Mouse (Mus musculus): ENCODE results near the gene Cptp. TPM values are rescaled to one million over a fixed set of nuclear protein-coding genes. Genes with fewer than 3 reads are reported as not detected.

Gene Cptp
- polyA plus RNA-seq, 1 experiment from 2014 or later, result 21.6 TPM

- H3K4me1 ChIP-seq, result peaks cover 42% of the 10 kb centered on the region
- H3K36me3 ChIP-seq, result peaks cover 41% of the 10 kb centered on the region
- no peaks in the 10 kb centered on the region for H3K9me3 ChIP-seq (replicated peaks)
- H3K4me3 ChIP-seq, result peak overlapping the region; percentile 95
- DNase-seq (ENCODE audit: low spot score), result no peak
- H3K27me3 ChIP-seq (ENCODE audit: low read depth, poor library complexity, severe bottlenecking), result no peaks in the 10 kb centered on the region
- H3K27ac ChIP-seq (replicated peaks), result 0 out of 2 replicates have a peak overlapping the region, but pooled peaks have one; percentile 5
- WGBS, result 52% methylated on average over 6 of the region's 6 CpGs
Observed at GRCm38 (mm10) chr4:155895216-155895615, 26.0 kb upstream of the Cptp start.

- Histone ChIP-seq H3K27me3 (ENCODE audit: low read depth, poor library complexity, severe bottlenecking) (no peaks in the 10 kb centered on the region), H3K27ac (replicated peaks) (peak overlapping the region; percentile 5; the same call in 1 of the 2 replicates), H3K9me3 (replicated peaks) (no peaks in the 10 kb centered on the region), H3K4me3 (peak overlapping the region; percentile 95), H3K36me3 (peaks cover 41% of the 10 kb centered on the region), H3K4me1 (peaks cover 48% of the 10 kb centered on the region)
- WGBS, result 47% methylated on average over 8 of the region's 8 CpGs
- DNase-seq (ENCODE audit: low spot score), result no peak
Observed at GRCm38 (mm10) chr4:155894311-155894881, 25.2 kb upstream of the Cptp start.

- DNase-seq (ENCODE audit: low spot score), result no peak
- no peak overlapping the region for H3K27ac ChIP-seq (replicated peaks)
- H3K4me1 ChIP-seq, result peaks cover 48% of the 10 kb centered on the region
- H3K4me3 ChIP-seq, result peak overlapping the region; percentile 95
- H3K36me3 ChIP-seq, result peaks cover 41% of the 10 kb centered on the region
- 74% methylated on average over 8 of the region's 8 CpGs for WGBS
- no peaks in the 10 kb centered on the region for H3K9me3 ChIP-seq (replicated peaks)
- no peaks in the 10 kb centered on the region for H3K27me3 ChIP-seq (ENCODE audit: low read depth, poor library complexity, severe bottlenecking)
Observed at GRCm38 (mm10) chr4:155893212-155893690, 24.0 kb upstream of the Cptp start.

GRCm38 (mm10) chr4:155892438-155893211 is 23.4 kb upstream of the Cptp start:
- Histone ChIP-seq H3K36me3 (peaks cover 42% of the 10 kb centered on the region), H3K4me3 (peak overlapping the region; percentile 95), H3K27me3 (ENCODE audit: low read depth, poor library complexity, severe bottlenecking) (no peaks in the 10 kb centered on the region), H3K9me3 (replicated peaks) (no peaks in the 10 kb centered on the region), H3K27ac (replicated peaks) (peak overlapping the region; percentile 93), H3K4me1 (peaks cover 48% of the 10 kb centered on the region)
- no peak for DNase-seq (ENCODE audit: low spot score)
- WGBS, result 6% methylated on average over 37 of the region's 37 CpGs

GRCm38 (mm10) chr4:155892017-155892416 is 22.8 kb upstream of the Cptp start:
- 1% methylated on average over 56 of the region's 56 CpGs for WGBS
- Histone ChIP-seq H3K36me3 (peaks cover 44% of the 10 kb centered on the region), H3K4me1 (peaks cover 48% of the 10 kb centered on the region), H3K9me3 (replicated peaks) (no peaks in the 10 kb centered on the region), H3K27me3 (ENCODE audit: low read depth, poor library complexity, severe bottlenecking) (no peaks in the 10 kb centered on the region), H3K27ac (replicated peaks) (peak overlapping the region; percentile 93), H3K4me3 (peak overlapping the region; percentile 95)
- peak; percentile 88 for DNase-seq (ENCODE audit: low spot score)

GRCm38 (mm10) chr4:155891551-155892001 is 22.3 kb upstream of the Cptp start, which contains the start of the genes Pusl1 and Acap3:
TSS of gene Pusl1 (minus strand) at chr4:155891781.
TSS of gene Acap3 (plus strand) at chr4:155891822.
- WGBS, result under 1% methylated on average over 52 of the region's 52 CpGs
- Histone ChIP-seq H3K27ac (replicated peaks) (peak within 1 kb of the TSS; percentile 93), H3K4me3 (peak within 1 kb of the TSS; percentile 95), H3K36me3 (peaks cover 44% of the 10 kb centered on the region), H3K9me3 (replicated peaks) (no peaks in the 10 kb centered on the region), H3K27me3 (ENCODE audit: low read depth, poor library complexity, severe bottlenecking) (no peaks in the 10 kb centered on the region), H3K4me1 (peaks cover 48% of the 10 kb centered on the region)
- DNase-seq (ENCODE audit: low spot score), result peak; percentile 96

GRCm38 (mm10) chr4:155891011-155891471 is 21.8 kb upstream of the Cptp start:
- H3K27ac ChIP-seq (replicated peaks), result peak overlapping the region; percentile 93
- H3K4me1 ChIP-seq, result peaks cover 48% of the 10 kb centered on the region
- DNase-seq (ENCODE audit: low spot score), result no peak
- H3K36me3 ChIP-seq, result peaks cover 44% of the 10 kb centered on the region
- H3K9me3 ChIP-seq (replicated peaks), result no peaks in the 10 kb centered on the region
- H3K4me3 ChIP-seq, result peak overlapping the region; percentile 95
- WGBS, result under 1% methylated on average over 34 of the region's 34 CpGs
- H3K27me3 ChIP-seq (ENCODE audit: low read depth, poor library complexity, severe bottlenecking), result no peaks in the 10 kb centered on the region

GRCm38 (mm10) chr4:155889316-155889715 is 20.1 kb upstream of the Cptp start:
- H3K4me3 ChIP-seq, result no peak overlapping the region
- H3K4me1 ChIP-seq, result peaks cover 36% of the 10 kb centered on the region
- WGBS, result 88% methylated on average over 5 of the region's 5 CpGs
- H3K27ac ChIP-seq (replicated peaks), result no peak overlapping the region
- H3K36me3 ChIP-seq, result peaks cover 60% of the 10 kb centered on the region
- no peaks in the 10 kb centered on the region for H3K27me3 ChIP-seq (ENCODE audit: low read depth, poor library complexity, severe bottlenecking)
- DNase-seq (ENCODE audit: low spot score), result no peak
- no peaks in the 10 kb centered on the region for H3K9me3 ChIP-seq (replicated peaks)

GRCm38 (mm10) chr4:155888181-155888580 is 18.9 kb upstream of the Cptp start:
- WGBS, result 94% methylated on average over 9 of the region's 9 CpGs
- no peaks in the 10 kb centered on the region for H3K27me3 ChIP-seq (ENCODE audit: low read depth, poor library complexity, severe bottlenecking)
- no peak for DNase-seq (ENCODE audit: low spot score)
- H3K27ac ChIP-seq (replicated peaks), result no peak overlapping the region
- peaks cover 71% of the 10 kb centered on the region for H3K36me3 ChIP-seq
- H3K4me3 ChIP-seq, result no peak overlapping the region
- peaks cover 24% of the 10 kb centered on the region for H3K4me1 ChIP-seq
- no peaks in the 10 kb centered on the region for H3K9me3 ChIP-seq (replicated peaks)

- peaks cover 19% of the 10 kb centered on the region for H3K4me1 ChIP-seq
- 90% methylated on average over 10 of the region's 10 CpGs for WGBS
- H3K36me3 ChIP-seq, result peaks cover 76% of the 10 kb centered on the region
- H3K27me3 ChIP-seq (ENCODE audit: low read depth, poor library complexity, severe bottlenecking), result no peaks in the 10 kb centered on the region
- no peak overlapping the region for H3K4me3 ChIP-seq
- DNase-seq (ENCODE audit: low spot score), result no peak
- no peaks in the 10 kb centered on the region for H3K9me3 ChIP-seq (replicated peaks)
- no peak overlapping the region for H3K27ac ChIP-seq (replicated peaks)
Observed at GRCm38 (mm10) chr4:155887674-155888073, 18.4 kb upstream of the Cptp start.

- Histone ChIP-seq H3K36me3 (peaks cover 85% of the 10 kb centered on the region), H3K27me3 (ENCODE audit: low read depth, poor library complexity, severe bottlenecking) (no peaks in the 10 kb centered on the region), H3K4me1 (peaks cover 15% of the 10 kb centered on the region), H3K4me3 (no peak overlapping the region), H3K9me3 (replicated peaks) (no peaks in the 10 kb centered on the region), H3K27ac (replicated peaks) (no peak overlapping the region)
- DNase-seq (ENCODE audit: low spot score), result no peak
- WGBS, result 94% methylated on average over 5 of the region's 5 CpGs
Observed at GRCm38 (mm10) chr4:155886330-155886729, 17.1 kb upstream of the Cptp start.

GRCm38 (mm10) chr4:155883587-155883986 is 14.3 kb upstream of the Cptp start:
- WGBS, result 86% methylated on average over 3 of the region's 3 CpGs
- no peak for DNase-seq (ENCODE audit: low spot score)
- Histone ChIP-seq H3K27me3 (ENCODE audit: low read depth, poor library complexity, severe bottlenecking) (no peaks in the 10 kb centered on the region), H3K4me1 (no peaks in the 10 kb centered on the region), H3K36me3 (peaks cover 86% of the 10 kb centered on the region), H3K4me3 (no peak overlapping the region), H3K9me3 (replicated peaks) (no peaks in the 10 kb centered on the region), H3K27ac (replicated peaks) (no peak overlapping the region)

GRCm38 (mm10) chr4:155871404-155871803 is 2.2 kb upstream of the Cptp start:
- Histone ChIP-seq H3K27me3 (ENCODE audit: low read depth, poor library complexity, severe bottlenecking) (no peaks in the 10 kb centered on the region), H3K36me3 (peaks cover 63% of the 10 kb centered on the region), H3K4me1 (peaks cover 30% of the 10 kb centered on the region), H3K9me3 (replicated peaks) (no peaks in the 10 kb centered on the region), H3K27ac (replicated peaks) (no peak overlapping the region), H3K4me3 (peak overlapping the region; percentile 3; the same call in 1 of the 2 replicates)
- no peak for DNase-seq (ENCODE audit: low spot score)
- WGBS, result 95% methylated on average over 7 of the region's 7 CpGs

Data from midbrain, embryonic 10.5 days (tissue).